In genomic region chrX:72908404-72908741, GRCm38 (mm10) we compare ENCODE assay signal across 8 mouse cellular contexts. TPM values are rescaled to one million over a fixed set of nuclear protein-coding genes. Genes with fewer than 3 reads are reported as not detected.
DNase-seq lines count a peak whose midpoint lies in the region; ATAC-seq and TF ChIP-seq lines count a peak whose summit lies in the region.

No protein-coding gene starts in this region.

- TF ChIP-seq CTCF in kidney, postnatal 0 days (IDR thresholded peaks at IDR 0.05; ENCODE audit: low read depth): peak; percentile 61

- H3K9ac ChIP-seq in forebrain, embryonic 11.5 days (ENCODE audit: low read length): no peak overlapping the region
- no peak overlapping the region for H3K9ac ChIP-seq in kidney, postnatal 0 days (ENCODE audit: low read depth, low read length)
- no peak overlapping the region for H3K9ac ChIP-seq in midbrain, embryonic 16.5 days (ENCODE audit: low read depth, low read length)

- H3K27me3 ChIP-seq in forebrain, embryonic 11.5 days (ENCODE audit: control insufficient read depth, insufficient read depth, low read length): no peaks in the 10 kb centered on the region
- H3K27me3 ChIP-seq in kidney, postnatal 0 days (ENCODE audit: insufficient read depth, low read length): no peaks in the 10 kb centered on the region
- H3K27me3 ChIP-seq in midbrain, embryonic 16.5 days (ENCODE audit: control insufficient read depth, insufficient read depth, low read depth, low read length): no peaks in the 10 kb centered on the region

- H3K27ac ChIP-seq in forebrain, embryonic 11.5 days (ENCODE audit: low read depth, low read length): no peak overlapping the region
- no peak overlapping the region for H3K27ac ChIP-seq in kidney, postnatal 0 days
- H3K27ac ChIP-seq in midbrain, embryonic 16.5 days (ENCODE audit: low read length): no peak overlapping the region

- 28% methylated on average over 2 of the region's 2 CpGs for WGBS in forebrain, embryonic 11.5 days
- WGBS in kidney, postnatal 0 days: 9% methylated on average over 2 of the region's 2 CpGs
- WGBS in midbrain, embryonic 16.5 days: 7% methylated on average over 2 of the region's 2 CpGs

- no peaks in the 10 kb centered on the region for H3K4me1 ChIP-seq in forebrain, embryonic 11.5 days (replicated peaks; ENCODE audit: control insufficient read depth, insufficient read depth, low read length)
- H3K4me1 ChIP-seq in kidney, postnatal 0 days (replicated peaks; ENCODE audit: insufficient read depth, low read length): no peaks in the 10 kb centered on the region
- H3K4me1 ChIP-seq in midbrain, embryonic 16.5 days (ENCODE audit: control insufficient read depth, insufficient read depth, low read length): no peaks in the 10 kb centered on the region

- no peaks in the 10 kb centered on the region for H3K9me3 ChIP-seq in forebrain, embryonic 11.5 days (ENCODE audit: control insufficient read depth, low read length)
- H3K9me3 ChIP-seq in kidney, postnatal 0 days (replicated peaks; ENCODE audit: low read length): no peaks in the 10 kb centered on the region
- H3K9me3 ChIP-seq in midbrain, embryonic 16.5 days (replicated peaks; ENCODE audit: control insufficient read depth, low read length, poor library complexity, severe bottlenecking): no peaks in the 10 kb centered on the region

- no peak overlapping the region for H3K4me3 ChIP-seq in forebrain, embryonic 11.5 days (ENCODE audit: low read depth, low read length)
- no peak overlapping the region for H3K4me3 ChIP-seq in kidney, postnatal 0 days (replicated peaks; ENCODE audit: low read depth, low read length)
- H3K4me3 ChIP-seq in midbrain, embryonic 16.5 days (ENCODE audit: low read depth, low read length): no peak overlapping the region

- peak; percentile 53; the same call in 1 of the 2 replicates for ATAC-seq in forebrain, embryonic 11.5 days (replicated peaks; ENCODE audit: low FRiP score)
- ATAC-seq in kidney, postnatal 0 days (replicated peaks; ENCODE audit: low FRiP score, low read depth): peak; percentile 69; the same call in 1 of the 2 replicates
- peak; percentile 76 for ATAC-seq in midbrain, embryonic 16.5 days
- no peak for ATAC-seq in megakaryocyte, adult 5-6 weeks (ENCODE audit: poor library complexity, severe bottlenecking)
- no peak for ATAC-seq in megakaryocyte-erythroid progenitor cell, adult 5-6 weeks (replicated peaks; ENCODE audit: low FRiP score, low TSS enrichment, poor library complexity, severe bottlenecking)

- peak; percentile 15 for DNase-seq in layer of hippocampus, adult 11-12 months (ENCODE audit: low spot score)
- DNase-seq in layer of hippocampus, adult 8-10 months (ENCODE audit: low spot score in 2 of 2): no peak
- peak; percentile 73 for DNase-seq in NIH3T3 (ENCODE audit: low read depth)
- no peak for DNase-seq in forebrain, embryonic 11.5 days (ENCODE audit: low spot score)
- DNase-seq in kidney, postnatal 0 days (ENCODE audit: low spot score): peak; percentile 73

- H3K36me3 ChIP-seq in forebrain, embryonic 11.5 days (ENCODE audit: control insufficient read depth, insufficient read depth, low read length): no peaks in the 10 kb centered on the region
- no peaks in the 10 kb centered on the region for H3K36me3 ChIP-seq in kidney, postnatal 0 days (ENCODE audit: insufficient read depth, low read length)
- no peaks in the 10 kb centered on the region for H3K36me3 ChIP-seq in midbrain, embryonic 16.5 days (ENCODE audit: control insufficient read depth, insufficient read depth, low read length)

- no peak overlapping the region for H3K4me2 ChIP-seq in forebrain, embryonic 11.5 days (ENCODE audit: low read depth, low read length, severe bottlenecking)
- H3K4me2 ChIP-seq in kidney, postnatal 0 days (ENCODE audit: low read length): no peak overlapping the region
- no peak overlapping the region for H3K4me2 ChIP-seq in midbrain, embryonic 16.5 days (ENCODE audit: low read length)

RNA-seq across cellular contexts. Expression of gene Cetn2, which starts 9.8 kb away (rescaled TPM):
- total RNA-seq in layer of hippocampus, adult 8-10 months (2022): 10 to 100 TPM; 45.5 to 58.5 (median 54.8) TPM
- polyA plus RNA-seq in forebrain, embryonic 11.5 days (2014; fragmentation: Nextera tagmentation; extraction: Ambion mirVana): 109 and 122 TPM in 2 replicates
- 121 and 125 TPM in 2 replicates for polyA plus RNA-seq in kidney, postnatal 0 days (2015; fragmentation: Nextera tagmentation; extraction: Ambion mirVana)
- 73.4 and 79.3 TPM in 2 replicates for polyA plus RNA-seq in midbrain, embryonic 16.5 days (2015; fragmentation: Nextera tagmentation; extraction: Ambion mirVana)
- 60.0 and 60.4 TPM in 2 replicates for total RNA-seq in megakaryocyte, adult 5-6 weeks (2015)
- total RNA-seq in megakaryocyte, adult 5-6 weeks (2017): 51.9 and 55.3 TPM in 2 replicates
- 40.3 and 76.2 TPM in 2 replicates for total RNA-seq in megakaryocyte-erythroid progenitor cell, adult 5-6 weeks (2014; fragmentation: Nextera tagmentation)
- 90.8 and 114 TPM in 2 replicates for total RNA-seq in megakaryocyte-erythroid progenitor cell, adult 5-6 weeks (2017)

RNA-seq across cellular contexts. Expression of gene Nsdhl, which starts 10.0 kb away (rescaled TPM):
- total RNA-seq in layer of hippocampus, adult 8-10 months (2022): 10 to 100 TPM; 21.4 to 30.5 (median 27.3) TPM
- polyA plus RNA-seq in forebrain, embryonic 11.5 days (2014; fragmentation: Nextera tagmentation; extraction: Ambion mirVana): 43.8 and 46.9 TPM in 2 replicates
- polyA plus RNA-seq in kidney, postnatal 0 days (2015; fragmentation: Nextera tagmentation; extraction: Ambion mirVana): 32.3 and 33.7 TPM in 2 replicates
- 52.7 and 55.8 TPM in 2 replicates for polyA plus RNA-seq in midbrain, embryonic 16.5 days (2015; fragmentation: Nextera tagmentation; extraction: Ambion mirVana)
- total RNA-seq in megakaryocyte, adult 5-6 weeks (2015): 17.0 and 17.4 TPM in 2 replicates
- 14.1 and 14.7 TPM in 2 replicates for total RNA-seq in megakaryocyte, adult 5-6 weeks (2017)
- total RNA-seq in megakaryocyte-erythroid progenitor cell, adult 5-6 weeks (2014; fragmentation: Nextera tagmentation): 12.9 and 16.6 TPM in 2 replicates
- 22.1 and 22.2 TPM in 2 replicates for total RNA-seq in megakaryocyte-erythroid progenitor cell, adult 5-6 weeks (2017)

Comparison
In these comparisons a context has a peak if more than half of its experiments do, and no peak if none do; other contexts are left out.
1. DNase-seq: peak in layer of hippocampus, adult 11-12 months (single experiment), NIH3T3 (single experiment) and kidney, postnatal 0 days (single experiment); none in layer of hippocampus, adult 8-10 months (0 of 2) and forebrain, embryonic 11.5 days (single experiment).
2. ATAC-seq: peak in forebrain, embryonic 11.5 days (single experiment), kidney, postnatal 0 days (single experiment) and midbrain, embryonic 16.5 days (single experiment); none in megakaryocyte, adult 5-6 weeks (single experiment) and megakaryocyte-erythroid progenitor cell, adult 5-6 weeks (single experiment).